Mouse (Mus musculus) small intestine, adult 2 months (tissue): ENCODE measurements around the gene Eif4g3. TPM values are rescaled to one million over a fixed set of nuclear protein-coding genes. Genes with fewer than 3 reads are reported as not detected.
A peak's percentile ranks its signal among the peaks of the same experiment; 100 is the strongest.

ENCODE experiments used
- H3K27ac ChIP-seq: fragments of 200-500 bp; 2 replicates; pipeline ENCODE4 v1.5.1; 2012; ENCODE audit warnings: low read depth, low read length, control low read depth, inconsistent platforms; ENCODE audit not compliant: insufficient read depth
- H3K27me3 ChIP-seq: fragments of 200-500 bp; 2 replicates; pipeline ENCODE4 v1.6.1; 2012; ENCODE audit warnings: mild to moderate bottlenecking, moderate library complexity, low read length, inconsistent platforms; ENCODE audit not compliant: control insufficient read depth, insufficient read depth
- H3K36me3 ChIP-seq: fragments of 200-500 bp; 2 replicates; pipeline ENCODE4 v1.6.1; 2012; ENCODE audit warnings: mild to moderate bottlenecking, low read length, control low read depth, inconsistent platforms; ENCODE audit not compliant: control insufficient read depth, insufficient read depth
- H3K4me1 ChIP-seq: fragments of 200-500 bp; 2 replicates; pipeline ENCODE4 v1.6.1; 2012; ENCODE audit warnings: low read length, inconsistent platforms, mixed read lengths; ENCODE audit not compliant: control insufficient read depth, insufficient read depth, insufficient read length
- H3K4me3 ChIP-seq: fragments of 200-500 bp; 2 replicates; pipeline ENCODE4 v1.5.1; 2012; ENCODE audit warnings: low read depth, mild to moderate bottlenecking, control low read depth, inconsistent platforms, low read length, moderate library complexity
- CTCF ChIP-seq: fragments of 200-500 bp; IDR thresholded peaks from 2 replicates; pipeline ENCODE4 v1.5.1; 2012; ENCODE audit warnings: low read depth, mild to moderate bottlenecking, control low read depth, inconsistent platforms, low read length, moderate library complexity, mixed read lengths; ENCODE audit not compliant: insufficient replicate concordance, insufficient read length; ENCODE audit errors: extremely low read depth
- POLR2A ChIP-seq: fragments of 200-500 bp; IDR thresholded peaks from 2 replicates; pipeline ENCODE4 v1.6.1; 2012; ENCODE audit warnings: low read depth, mild to moderate bottlenecking, control low read depth, inconsistent platforms, low read length, moderate library complexity
- WGBS: fragments of 180-500 bp; shearing (Covaris S2); methylation state at CpG from one replicate; pipeline ENCODE4 v1.1.7; 2018; 5-methylcytosine and 5-hydroxymethylcytosine counted together
- polyA plus RNA-seq: library from polyadenylated mRNA; depleted of rRNA; stranded (reverse); fragments of >200 nt; gene quantifications from 2 replicates; pipeline ENCODE4 v1.2.3, GENCODE M21; 2012

Eif4g3 gene
- polyA plus RNA-seq, 1 experiment, result 19.4 TPM

DNA sequence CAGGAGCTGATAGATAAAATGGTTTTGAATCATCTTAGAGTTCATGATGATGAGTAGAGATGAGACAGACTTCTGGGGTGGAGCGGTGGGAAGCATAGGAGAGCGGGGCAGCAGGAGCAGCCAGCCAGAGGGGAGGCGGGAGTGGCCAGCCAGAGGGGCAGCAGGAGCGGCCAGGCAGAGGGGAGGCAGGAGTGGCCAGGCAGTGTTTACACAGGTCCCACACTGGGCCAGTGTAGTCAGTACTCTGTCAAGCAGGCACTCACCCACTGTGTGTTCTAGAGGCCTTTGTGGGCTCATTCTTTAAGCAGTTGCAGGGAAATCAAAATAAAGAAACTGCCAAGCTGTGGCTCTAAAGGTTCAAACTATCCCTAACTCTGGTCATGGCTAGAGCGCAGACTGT lies 191.2 kb downstream of the Eif4g3 start:
- H3K36me3 ChIP-seq, result peaks cover 36% of the 10 kb centered on the region
- peak overlapping the region; percentile 60 for H3K27ac ChIP-seq
- no peak for TF ChIP-seq CTCF
- TF ChIP-seq POLR2A, result no peak
- H3K4me1 ChIP-seq, result peaks cover 13% of the 10 kb centered on the region
- no peaks in the 10 kb centered on the region for H3K27me3 ChIP-seq
- no peak overlapping the region for H3K4me3 ChIP-seq
- WGBS, result 62% methylated on average over 5 of the region's 5 CpGs

DNA sequence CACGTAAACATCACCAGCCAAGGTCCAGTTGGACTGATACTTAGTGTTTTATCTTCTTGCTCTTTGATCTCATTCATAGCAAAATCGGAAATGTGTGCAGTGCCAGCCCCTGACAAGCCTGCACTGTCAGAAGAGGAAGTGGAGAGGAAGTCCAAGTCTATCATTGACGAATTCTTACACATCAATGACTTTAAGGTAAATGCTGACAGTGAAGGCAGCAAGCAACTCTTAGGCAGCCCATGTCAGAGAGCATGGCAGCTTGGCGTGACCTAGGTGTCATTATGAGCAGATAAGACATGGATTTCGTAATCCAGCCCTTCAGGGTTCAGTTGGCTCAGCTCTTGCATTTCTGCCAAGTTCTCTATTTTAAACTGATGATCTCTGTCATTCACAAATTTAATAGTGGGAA lies 191.8 kb downstream of the Eif4g3 start:
- H3K4me3 ChIP-seq, result no peak overlapping the region
- H3K27me3 ChIP-seq, result no peaks in the 10 kb centered on the region
- H3K4me1 ChIP-seq, result peaks cover 13% of the 10 kb centered on the region
- 26% methylated on average over 5 of the region's 5 CpGs for WGBS
- peak overlapping the region; percentile 47; the same call in 1 of the 2 replicates for H3K27ac ChIP-seq
- TF ChIP-seq POLR2A, result no peak
- TF ChIP-seq CTCF, result no peak
- peaks cover 39% of the 10 kb centered on the region for H3K36me3 ChIP-seq

DNA sequence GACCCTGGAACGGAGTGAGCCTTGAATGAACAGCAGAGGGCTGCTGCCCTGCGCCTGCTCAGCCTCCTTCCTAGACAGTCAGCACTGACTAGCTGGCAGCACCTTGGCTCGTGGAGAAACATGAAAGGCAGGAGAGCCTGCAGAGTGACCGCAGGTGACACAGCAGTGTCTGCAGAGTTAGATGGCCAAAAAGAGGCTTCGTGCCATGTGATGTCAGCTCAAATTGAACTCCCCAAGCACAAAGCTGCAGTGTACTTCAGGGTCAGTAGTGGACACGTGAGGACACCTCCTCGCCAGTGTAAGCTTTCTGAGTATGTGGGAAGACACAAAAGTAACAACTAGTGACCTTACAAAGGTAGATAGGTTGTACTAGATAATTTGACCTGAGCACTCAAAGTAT lies 193.1 kb downstream of the Eif4g3 start:
- 95% methylated on average over 7 of the region's 7 CpGs for WGBS
- TF ChIP-seq CTCF (no peak), POLR2A (no peak)
- Histone ChIP-seq H3K27me3 (no peaks in the 10 kb centered on the region), H3K4me3 (no peak overlapping the region), H3K27ac (no peak overlapping the region), H3K36me3 (peaks cover 40% of the 10 kb centered on the region), H3K4me1 (peaks cover 13% of the 10 kb centered on the region)

DNA sequence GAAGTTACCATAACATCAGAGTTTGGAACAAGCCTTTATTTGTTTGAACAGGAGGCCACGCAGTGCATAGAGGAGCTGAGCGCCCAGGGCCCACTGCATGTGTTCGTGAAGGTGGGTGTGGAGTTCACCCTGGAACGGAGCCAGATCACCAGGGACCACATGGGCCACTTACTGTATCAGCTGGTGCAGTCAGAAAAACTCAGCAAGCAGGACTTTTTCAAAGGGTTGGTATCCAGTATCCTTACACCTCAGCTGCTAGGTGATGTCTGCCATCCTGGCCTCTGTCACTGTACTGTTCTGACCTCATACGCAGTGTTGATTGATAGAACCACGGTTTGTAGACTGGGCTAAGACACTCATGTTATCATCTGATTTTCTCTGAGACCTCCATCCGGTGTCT lies 195.2 kb downstream of the Eif4g3 start:
- Histone ChIP-seq H3K4me3 (no peak overlapping the region), H3K27me3 (no peaks in the 10 kb centered on the region), H3K36me3 (peaks cover 40% of the 10 kb centered on the region), H3K4me1 (peaks cover 13% of the 10 kb centered on the region), H3K27ac (no peak overlapping the region)
- WGBS, result 82% methylated on average over 7 of the region's 7 CpGs
- TF ChIP-seq CTCF (no peak), POLR2A (no peak)

DNA sequence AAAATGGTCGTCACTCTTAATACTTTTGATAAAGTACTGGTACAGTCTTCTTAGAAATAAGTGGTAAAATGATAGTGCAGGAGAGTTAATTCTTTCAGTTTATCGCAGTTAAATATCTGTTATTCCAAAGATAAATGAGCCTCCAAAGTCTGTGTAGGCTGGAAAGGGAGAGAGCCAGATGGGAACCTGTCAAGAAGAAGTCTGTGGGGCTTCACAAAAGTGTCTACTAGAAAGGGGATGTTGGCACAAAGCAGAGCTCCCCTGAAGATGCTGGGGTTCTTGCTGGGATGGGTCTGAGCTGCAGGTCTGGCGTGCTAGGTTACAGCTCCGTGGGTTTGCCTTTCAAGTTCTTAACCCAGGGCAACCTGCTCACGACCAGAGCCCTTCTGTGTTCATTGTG lies 199.7 kb downstream of the Eif4g3 start:
- no peak overlapping the region for H3K4me3 ChIP-seq
- no peak overlapping the region for H3K27ac ChIP-seq
- no peaks in the 10 kb centered on the region for H3K27me3 ChIP-seq
- H3K36me3 ChIP-seq, result peaks cover 59% of the 10 kb centered on the region
- no peaks in the 10 kb centered on the region for H3K4me1 ChIP-seq
- WGBS, result 89% methylated on average over 5 of the region's 5 CpGs
- TF ChIP-seq CTCF (no peak), POLR2A (no peak)

DNA sequence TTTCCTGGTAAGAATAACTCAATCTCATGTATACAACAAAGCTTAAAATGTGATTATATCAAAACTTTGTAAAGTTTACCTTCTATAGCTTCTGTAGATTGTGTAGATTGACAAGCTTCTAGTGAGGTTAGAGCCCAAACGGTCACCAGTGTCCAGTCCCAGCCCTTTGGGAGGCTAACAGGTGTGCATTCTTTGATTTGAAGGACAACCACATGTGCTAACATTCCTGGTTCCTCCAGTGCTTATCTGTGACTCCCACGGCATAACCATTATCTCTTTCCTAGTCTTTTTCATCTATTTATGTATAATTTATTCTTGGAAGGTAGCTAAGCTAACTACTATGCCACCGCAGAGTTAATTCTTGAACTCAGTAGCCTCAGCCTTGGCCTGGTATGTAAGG lies 207.9 kb downstream of the Eif4g3 start:
- Histone ChIP-seq H3K4me3 (no peak overlapping the region), H3K36me3 (peaks cover 54% of the 10 kb centered on the region), H3K27ac (no peak overlapping the region), H3K4me1 (no peaks in the 10 kb centered on the region), H3K27me3 (no peaks in the 10 kb centered on the region)
- 84% methylated on average over 3 of the region's 3 CpGs for WGBS
- TF ChIP-seq CTCF, result no peak
- TF ChIP-seq POLR2A, result no peak

DNA sequence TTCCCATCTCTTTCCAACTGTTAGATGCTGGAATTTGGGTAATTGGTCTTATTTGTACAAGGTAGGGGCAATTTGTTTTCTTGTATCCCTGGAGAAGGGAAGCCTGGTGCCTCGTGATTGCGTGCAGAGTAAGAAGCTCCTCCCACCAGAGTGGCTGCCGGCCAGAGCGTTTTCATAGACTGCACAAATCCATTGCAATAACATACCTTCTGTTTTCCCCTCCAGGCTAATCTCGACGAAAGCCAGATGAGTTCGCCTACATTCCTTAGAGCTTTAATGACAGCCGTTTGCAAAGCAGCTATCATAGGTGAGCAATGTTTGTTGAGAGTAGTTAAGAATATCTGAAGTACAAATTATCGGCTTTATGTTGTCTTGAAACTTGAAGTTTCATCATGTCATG lies 208.9 kb downstream of the Eif4g3 start:
- Histone ChIP-seq H3K27ac (no peak overlapping the region), H3K4me1 (no peaks in the 10 kb centered on the region), H3K36me3 (peaks cover 52% of the 10 kb centered on the region), H3K4me3 (no peak overlapping the region), H3K27me3 (no peaks in the 10 kb centered on the region)
- TF ChIP-seq POLR2A (no peak), CTCF (no peak)
- WGBS, result 72% methylated on average over 9 of the region's 9 CpGs

DNA sequence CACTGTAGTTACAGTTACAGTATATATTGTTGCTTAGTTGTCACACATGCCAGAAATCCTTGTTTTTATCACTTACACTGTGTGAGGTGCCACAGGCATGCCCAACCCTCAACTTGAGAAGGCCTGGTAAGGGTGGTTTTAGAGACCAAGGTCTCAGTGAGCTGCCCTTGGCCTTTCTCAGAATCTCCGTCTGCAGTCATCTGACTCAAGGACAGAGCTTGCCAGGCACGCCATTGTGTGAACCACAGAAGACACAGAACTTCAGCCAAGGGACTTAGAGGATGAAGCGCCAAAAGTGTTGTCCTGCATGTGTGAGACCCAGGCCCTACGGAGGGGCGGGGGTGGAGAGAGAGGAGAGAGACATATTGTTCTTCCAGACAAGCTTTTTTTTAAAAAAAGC lies 217.3 kb downstream of the Eif4g3 start:
- Histone ChIP-seq H3K36me3 (peaks cover 21% of the 10 kb centered on the region), H3K4me3 (no peak overlapping the region), H3K27ac (no peak overlapping the region), H3K27me3 (no peaks in the 10 kb centered on the region), H3K4me1 (no peaks in the 10 kb centered on the region)
- 91% methylated on average over 5 of the region's 5 CpGs for WGBS
- TF ChIP-seq CTCF (no peak), POLR2A (no peak)
